Mouse (Mus musculus): Measurements from ENCODE around the gene Dlx4.

GRCm38 (mm10) chr11:95144091-95144945, 1.7 kb downstream of the Dlx4 start:
- TF ChIP-seq CTCF (IDR thresholded peaks at IDR 0.05; ENCODE audit: borderline replicate concordance, insufficient read depth, low read length) (no peak), POLR2A (IDR thresholded peaks at IDR 0.05; ENCODE audit: low read depth, low read length) (no peak)

Data from embryonic fibroblast, embryonic 13.5 days (primary cell).